Mouse (Mus musculus) small intestine, adult 2 months (tissue): ENCODE data around the gene Btg4.

ENCODE experiments used
- CTCF ChIP-seq: fragments of 200-500 bp; IDR thresholded peaks from 2 replicates; pipeline ENCODE4 v1.5.1; 2012; ENCODE audit warnings: low read depth, mild to moderate bottlenecking, control low read depth, inconsistent platforms, low read length, moderate library complexity, mixed read lengths; ENCODE audit not compliant: insufficient replicate concordance, insufficient read length; ENCODE audit errors: extremely low read depth
- POLR2A ChIP-seq: fragments of 200-500 bp; IDR thresholded peaks from 2 replicates; pipeline ENCODE4 v1.6.1; 2012; ENCODE audit warnings: low read depth, mild to moderate bottlenecking, control low read depth, inconsistent platforms, low read length, moderate library complexity

DNA sequence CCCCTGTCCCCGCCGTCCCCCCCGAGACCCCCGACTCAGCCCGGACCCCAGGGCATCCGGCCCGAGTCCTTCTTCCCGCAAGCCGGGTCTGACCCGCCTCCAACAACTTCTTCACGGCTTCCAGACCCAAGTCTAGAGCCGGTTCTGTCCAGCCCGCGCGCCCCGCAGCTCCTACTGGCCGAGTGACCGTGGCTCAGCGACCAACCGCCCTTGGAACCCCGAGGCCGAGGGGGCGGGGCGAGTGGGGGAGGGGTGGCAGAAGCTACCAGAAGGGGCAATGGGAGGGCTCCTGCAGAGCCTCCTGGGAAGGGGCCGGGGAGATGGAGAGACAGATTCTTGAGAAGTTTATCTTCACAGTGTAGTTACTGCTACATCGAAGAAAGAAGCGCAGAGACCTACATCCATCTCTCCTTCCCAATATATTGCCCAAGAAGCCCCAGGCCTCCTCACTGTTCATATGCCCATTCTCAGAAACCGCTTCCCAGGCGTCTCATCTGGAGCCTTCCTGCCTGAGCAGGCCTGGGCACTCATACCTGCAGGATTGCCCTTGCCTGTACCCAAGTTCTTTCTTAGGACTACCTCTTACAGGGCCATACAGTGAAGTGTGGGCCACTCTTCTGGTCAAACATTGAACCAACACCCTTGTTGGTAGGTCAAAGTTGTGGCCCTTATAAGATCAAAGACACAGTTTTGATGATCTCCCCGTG, 43.3 kb downstream of the Btg4 start:
- TF ChIP-seq CTCF (no peak), POLR2A (no peak)
